In genomic region chr4:124691455-124691854, GRCm38 (mm10) we compare ENCODE assay signal across 20 mouse cellular contexts. TPM values are rescaled to one million over a fixed set of nuclear protein-coding genes. Genes with fewer than 3 reads are reported as not detected.
DNase-seq lines count a peak whose midpoint lies in the region; ATAC-seq lines count a peak whose summit lies in the region.
"Had no signal": no experiment of that assay in that cellular context is flagged by ENCODE, and none has a peak within 500 bp of the region (broad histone marks: within the 10 kb centered on the region; RNA-seq: fewer than 3 reads in every experiment).

No protein-coding gene starts in this region.

- 92% methylated on average over 8 of the region's 8 CpGs for WGBS in forebrain, embryonic 15.5 days
- WGBS in forebrain, embryonic 10.5 days, result 89% methylated on average over 8 of the region's 8 CpGs
- 90% methylated on average over 8 of the region's 8 CpGs for WGBS in hindbrain, embryonic 12.5 days
- WGBS in hindbrain, embryonic 13.5 days, result 91% methylated on average over 8 of the region's 8 CpGs
- 67% methylated on average over 8 of the region's 8 CpGs for WGBS in macrophage (ENCODE audit: missing documents)

- no peak overlapping the region for H3K27ac ChIP-seq in forebrain, embryonic 15.5 days (replicated peaks)
- H3K27ac ChIP-seq in forebrain, embryonic 10.5 days, result no peak overlapping the region
- no peak overlapping the region for H3K27ac ChIP-seq in hindbrain, embryonic 12.5 days
- H3K27ac ChIP-seq in hindbrain, embryonic 13.5 days, result no peak overlapping the region
- 0 out of 2 replicates have a peak overlapping the region, but pooled peaks have one; percentile 3 for H3K27ac ChIP-seq in macrophage
- H3K27ac ChIP-seq: embryonic facial prominence, embryonic 15.5 days; forebrain, embryonic 13.5 days; midbrain, embryonic 15.5 days had no signal

- DNase-seq in forebrain, embryonic 10.5 days (ENCODE audit: extremely low spot score, low spot score), result no peak
- peak; percentile 34 for DNase-seq in MEL-GATA-1-ER (ENCODE audit: extremely low read depth, low read depth)
- DNase-seq in thymus, postnatal 25 days, result no peak
- DNase-seq: cerebellum, adult 11-12 months; heart, postnatal 10 days; kidney, adult 11 months; kidney, postnatal 4 days; lung, adult 2 months; right cerebral cortex, postnatal 25 days; thymus, adult 18-20 months had no signal

- H3K9me3 ChIP-seq in forebrain, embryonic 15.5 days, result no peaks in the 10 kb centered on the region
- no peaks in the 10 kb centered on the region for H3K9me3 ChIP-seq in forebrain, embryonic 10.5 days
- no peaks in the 10 kb centered on the region for H3K9me3 ChIP-seq in hindbrain, embryonic 12.5 days (replicated peaks)
- H3K9me3 ChIP-seq in hindbrain, embryonic 13.5 days, result no peaks in the 10 kb centered on the region
- H3K9me3 ChIP-seq: embryonic facial prominence, embryonic 15.5 days; forebrain, embryonic 13.5 days; midbrain, embryonic 15.5 days had no signal

- H3K27me3 ChIP-seq in forebrain, embryonic 15.5 days, result peaks cover 6% of the 10 kb centered on the region
- H3K27me3 ChIP-seq in forebrain, embryonic 10.5 days (ENCODE audit: poor library complexity, severe bottlenecking), result peaks cover 23% of the 10 kb centered on the region
- H3K27me3 ChIP-seq in hindbrain, embryonic 12.5 days, result peaks cover 16% of the 10 kb centered on the region
- peaks cover 17% of the 10 kb centered on the region for H3K27me3 ChIP-seq in hindbrain, embryonic 13.5 days
- H3K27me3 ChIP-seq: embryonic facial prominence, embryonic 15.5 days had no signal

- H3K4me1 ChIP-seq in forebrain, embryonic 15.5 days, result peaks cover 28% of the 10 kb centered on the region
- H3K4me1 ChIP-seq in forebrain, embryonic 10.5 days, result peaks cover 43% of the 10 kb centered on the region
- peaks cover 14% of the 10 kb centered on the region for H3K4me1 ChIP-seq in hindbrain, embryonic 12.5 days
- H3K4me1 ChIP-seq in hindbrain, embryonic 13.5 days (replicated peaks), result peaks cover 21% of the 10 kb centered on the region

- H3K36me3 ChIP-seq in forebrain, embryonic 15.5 days, result peaks cover 3% of the 10 kb centered on the region; the same call in 1 of the 2 replicates
- peaks cover 35% of the 10 kb centered on the region for H3K36me3 ChIP-seq in forebrain, embryonic 10.5 days (replicated peaks)
- 0 out of 2 replicates have a peak, but pooled peaks cover 5% of the 10 kb centered on the region for H3K36me3 ChIP-seq in hindbrain, embryonic 12.5 days
- peaks cover 13% of the 10 kb centered on the region for H3K36me3 ChIP-seq in hindbrain, embryonic 13.5 days
- no peaks in the 10 kb centered on the region for H3K36me3 ChIP-seq in macrophage (ENCODE audit: inconsistent target)
- H3K36me3 ChIP-seq: midbrain, embryonic 15.5 days had no signal

- H3K9ac ChIP-seq in forebrain, embryonic 15.5 days (replicated peaks), result 0 out of 2 replicates have a peak overlapping the region, but pooled peaks have one; percentile 10
- peak overlapping the region; percentile 18; the same call in 1 of the 2 replicates for H3K9ac ChIP-seq in hindbrain, embryonic 12.5 days
- no peak overlapping the region for H3K9ac ChIP-seq in hindbrain, embryonic 13.5 days
- H3K9ac ChIP-seq: embryonic facial prominence, embryonic 15.5 days; forebrain, embryonic 13.5 days; midbrain, embryonic 15.5 days had no signal

- H3K4me3 ChIP-seq in forebrain, embryonic 15.5 days, result no peak overlapping the region
- H3K4me3 ChIP-seq in forebrain, embryonic 10.5 days, result no peak overlapping the region
- H3K4me3 ChIP-seq in hindbrain, embryonic 12.5 days, result no peak overlapping the region
- no peak overlapping the region for H3K4me3 ChIP-seq in hindbrain, embryonic 13.5 days
- H3K4me3 ChIP-seq in macrophage (ENCODE audit: inconsistent target), result no peak overlapping the region
- H3K4me3 ChIP-seq: embryonic facial prominence, embryonic 15.5 days; forebrain, embryonic 13.5 days; midbrain, embryonic 15.5 days had no signal

- peaks cover 73% of the 10 kb centered on the region for H3K79me2 ChIP-seq in macrophage (ENCODE audit: inconsistent target)

- no peak overlapping the region for H3K4me2 ChIP-seq in forebrain, embryonic 15.5 days (replicated peaks)
- H3K4me2 ChIP-seq in hindbrain, embryonic 12.5 days (replicated peaks), result no peak overlapping the region
- no peak overlapping the region for H3K4me2 ChIP-seq in hindbrain, embryonic 13.5 days
- H3K4me2 ChIP-seq: embryonic facial prominence, embryonic 15.5 days; midbrain, embryonic 15.5 days had no signal

- no peak for ATAC-seq in forebrain, embryonic 15.5 days (replicated peaks)
- ATAC-seq in hindbrain, embryonic 12.5 days (ENCODE audit: low FRiP score), result no peak
- ATAC-seq in hindbrain, embryonic 13.5 days (ENCODE audit: low FRiP score), result no peak
- ATAC-seq in cerebellum, adult (ENCODE audit: insufficient number of reproducible peaks, low FRiP score, low TSS enrichment), result no peak
- ATAC-seq: forebrain, embryonic 13.5 days; hindbrain, embryonic 16.5 days; midbrain, embryonic 15.5 days had no signal

RNA-seq across cellular contexts. Expression of gene Utp11, which starts 1.9 kb away (rescaled TPM):
- 44.4 and 46.0 TPM in 2 replicates for polyA plus RNA-seq in forebrain, embryonic 15.5 days (2015; fragmentation: Nextera tagmentation; extraction: Ambion mirVana)
- polyA plus RNA-seq in forebrain, embryonic 10.5 days (2016; fragmentation: Nextera tagmentation; extraction: Ambion mirVana), result 63.0 and 65.9 TPM in 2 replicates
- 60.7 and 68.8 TPM in 2 replicates for polyA plus RNA-seq in hindbrain, embryonic 12.5 days (2016; fragmentation: Nextera tagmentation; extraction: Ambion mirVana)
- 45.1 and 47.9 TPM in 2 replicates for polyA plus RNA-seq in hindbrain, embryonic 13.5 days (2015; fragmentation: Nextera tagmentation; extraction: Ambion mirVana)
- total RNA-seq in macrophage (2018; cell fraction: chromatin; rRNA removed), result 100 to 1,000 TPM in 1 of 26 experiments, 10 to 100 TPM in 25; 12.1 to 101 (median 51.8) TPM
- 10 to 100 TPM; 24.9 to 44.6 (median 33.0) TPM for total RNA-seq in macrophage (2018; cell fraction: cytosol; rRNA removed)
- total RNA-seq in macrophage (2018; cell fraction: nucleus; rRNA removed), result 10 to 100 TPM; 11.1 to 53.3 (median 29.8) TPM
- 32.1 to 58.7 TPM (median 57.7 TPM) in 3 replicates for polyA plus RNA-seq in macrophage (2018)

RNA-seq across cellular contexts. Expression of gene Fhl3, which starts 9.0 kb away (rescaled TPM):
- 1.6 and 2.2 TPM in 2 replicates for polyA plus RNA-seq in forebrain, embryonic 15.5 days (2015; fragmentation: Nextera tagmentation; extraction: Ambion mirVana)
- 5.5 and 8.7 TPM in 2 replicates for polyA plus RNA-seq in forebrain, embryonic 10.5 days (2016; fragmentation: Nextera tagmentation; extraction: Ambion mirVana)
- 3.3 and 6.8 TPM in 2 replicates for polyA plus RNA-seq in hindbrain, embryonic 12.5 days (2016; fragmentation: Nextera tagmentation; extraction: Ambion mirVana)
- 2.7 and 2.9 TPM in 2 replicates for polyA plus RNA-seq in hindbrain, embryonic 13.5 days (2015; fragmentation: Nextera tagmentation; extraction: Ambion mirVana)
- 100 to 1,000 TPM in 5 of 26 experiments, 10 to 100 TPM in 21; 19.4 to 246 (median 86.4) TPM for total RNA-seq in macrophage (2018; cell fraction: chromatin; rRNA removed)
- total RNA-seq in macrophage (2018; cell fraction: cytosol; rRNA removed), result 100 to 1,000 TPM in 1 of 26 experiments, 10 to 100 TPM in 25; 25.7 to 105 (median 54.7) TPM
- 100 to 1,000 TPM in 5 of 26 experiments, 10 to 100 TPM in 21; 31.8 to 142 (median 70.6) TPM for total RNA-seq in macrophage (2018; cell fraction: nucleus; rRNA removed)
- 24.2 to 70.3 TPM (median 28.8 TPM) in 3 replicates for polyA plus RNA-seq in macrophage (2018)

RNA-seq across cellular contexts. Expression of gene Sf3a3, which starts 23.1 kb away (rescaled TPM):
- polyA plus RNA-seq in forebrain, embryonic 15.5 days (2015; fragmentation: Nextera tagmentation; extraction: Ambion mirVana), result 132 and 133 TPM in 2 replicates
- polyA plus RNA-seq in forebrain, embryonic 10.5 days (2016; fragmentation: Nextera tagmentation; extraction: Ambion mirVana), result 260 and 269 TPM in 2 replicates
- polyA plus RNA-seq in hindbrain, embryonic 12.5 days (2016; fragmentation: Nextera tagmentation; extraction: Ambion mirVana), result 157 and 164 TPM in 2 replicates
- 112 and 119 TPM in 2 replicates for polyA plus RNA-seq in hindbrain, embryonic 13.5 days (2015; fragmentation: Nextera tagmentation; extraction: Ambion mirVana)
- total RNA-seq in macrophage (2018; cell fraction: chromatin; rRNA removed), result 10 to 100 TPM; 29.3 to 87.9 (median 60.7) TPM
- total RNA-seq in macrophage (2018; cell fraction: cytosol; rRNA removed), result 10 to 100 TPM; 30.9 to 47.9 (median 40.8) TPM
- total RNA-seq in macrophage (2018; cell fraction: nucleus; rRNA removed), result 10 to 100 TPM; 20.8 to 65.4 (median 32.2) TPM
- polyA plus RNA-seq in macrophage (2018), result 38.3 to 63.8 TPM (median 62.7 TPM) in 3 replicates

RNA-seq across cellular contexts. Expression of gene Pou3f1, which starts 34.8 kb away (rescaled TPM):
- 21.5 and 21.8 TPM in 2 replicates for polyA plus RNA-seq in forebrain, embryonic 15.5 days (2015; fragmentation: Nextera tagmentation; extraction: Ambion mirVana)
- 2.7 and 3.0 TPM in 2 replicates for polyA plus RNA-seq in forebrain, embryonic 10.5 days (2016; fragmentation: Nextera tagmentation; extraction: Ambion mirVana)
- 24.2 and 24.4 TPM in 2 replicates for polyA plus RNA-seq in hindbrain, embryonic 12.5 days (2016; fragmentation: Nextera tagmentation; extraction: Ambion mirVana)
- polyA plus RNA-seq in hindbrain, embryonic 13.5 days (2015; fragmentation: Nextera tagmentation; extraction: Ambion mirVana), result 9.5 and 11.4 TPM in 2 replicates
- total RNA-seq in macrophage (2018; cell fraction: chromatin; rRNA removed), result 1 to 10 TPM in 11 of 26 experiments, under 1 TPM in 13, not detected in 2; 0.25 to 4.4 (median 0.90) TPM
- 10 to 100 TPM in 2 of 26 experiments, 1 to 10 TPM in 20, under 1 TPM in 4; 0.86 to 14.3 (median 2.7) TPM for total RNA-seq in macrophage (2018; cell fraction: cytosol; rRNA removed)
- total RNA-seq in macrophage (2018; cell fraction: nucleus; rRNA removed), result 10 to 100 TPM in 9 of 26 experiments, 1 to 10 TPM in 11, under 1 TPM in 6; 0.48 to 20.4 (median 5.9) TPM
- 0.49 to 1.1 TPM (median 0.70 TPM) in 3 replicates for polyA plus RNA-seq in macrophage (2018)
- total RNA-seq: adrenal gland, adult 18-20 months had no signal

RNA-seq across cellular contexts. Expression of gene Inpp5b, which starts 50.2 kb away (rescaled TPM):
- polyA plus RNA-seq in forebrain, embryonic 15.5 days (2015; fragmentation: Nextera tagmentation; extraction: Ambion mirVana), result 22.6 and 25.2 TPM in 2 replicates
- 28.8 and 29.4 TPM in 2 replicates for polyA plus RNA-seq in forebrain, embryonic 10.5 days (2016; fragmentation: Nextera tagmentation; extraction: Ambion mirVana)
- 23.7 and 25.8 TPM in 2 replicates for polyA plus RNA-seq in hindbrain, embryonic 12.5 days (2016; fragmentation: Nextera tagmentation; extraction: Ambion mirVana)
- 22.1 and 24.5 TPM in 2 replicates for polyA plus RNA-seq in hindbrain, embryonic 13.5 days (2015; fragmentation: Nextera tagmentation; extraction: Ambion mirVana)
- total RNA-seq in macrophage (2018; cell fraction: chromatin; rRNA removed), result 100 to 1,000 TPM in 8 of 26 experiments, 10 to 100 TPM in 18; 21.2 to 240 (median 86.4) TPM
- 10 to 100 TPM; 14.1 to 43.3 (median 24.3) TPM for total RNA-seq in macrophage (2018; cell fraction: cytosol; rRNA removed)
- total RNA-seq in macrophage (2018; cell fraction: nucleus; rRNA removed), result 100 to 1,000 TPM in 3 of 26 experiments, 10 to 100 TPM in 23; 23.7 to 144 (median 56.6) TPM
- 20.2 to 23.6 TPM (median 22.9 TPM) in 3 replicates for polyA plus RNA-seq in macrophage (2018)
